Mouse (Mus musculus): ENCODE data around the gene Pidd1.
"Not testable (repeated sequence)": the region's sequence is repeated elsewhere in the genome, so short reads cannot be mapped to it uniquely, and the experiment has no call there.

Pidd1 gene

DNA sequence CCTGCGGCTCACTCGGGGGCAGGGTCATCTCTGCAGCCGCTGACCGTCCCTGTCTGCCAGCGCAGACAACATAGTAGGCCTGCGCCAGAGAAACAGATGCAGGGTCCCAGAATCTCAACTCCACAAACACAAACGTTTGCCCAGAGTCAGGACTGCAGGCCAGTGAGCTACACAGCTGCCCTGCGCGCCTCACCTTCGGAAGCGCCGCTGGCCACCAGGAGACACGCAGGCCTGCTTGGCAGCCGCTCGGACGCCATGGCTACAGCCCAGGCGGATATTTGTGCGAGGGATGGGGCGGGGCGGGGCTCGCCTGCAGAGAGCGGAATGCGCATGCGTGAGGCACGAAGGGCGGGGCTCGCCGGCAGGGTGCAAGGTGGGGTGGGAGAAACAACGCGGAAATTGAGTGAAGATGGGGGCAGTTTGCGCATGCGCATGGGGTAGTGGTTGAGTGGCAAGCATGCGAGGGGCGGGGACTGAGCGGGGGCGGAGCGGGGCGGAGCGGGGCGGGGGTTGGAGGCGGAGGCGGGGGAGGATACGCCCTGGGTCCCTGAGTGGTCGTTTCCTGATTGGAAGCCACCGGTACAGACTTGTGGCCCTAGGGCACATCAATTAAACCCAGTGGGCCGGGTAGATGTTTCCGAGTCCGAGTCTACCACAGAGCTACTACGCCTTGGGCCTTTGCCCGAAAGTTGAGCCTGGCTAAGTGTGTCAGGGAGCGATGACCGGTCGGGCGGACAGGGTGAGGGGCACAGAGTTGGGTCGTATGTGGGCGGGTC, 29.8 kb downstream of the Pidd1 start, which contains the start of gene Gatd1:
TSS of gene Gatd1 (minus strand) at position 328 of the 776 bp plus-strand sequence.
- DNase-seq (ENCODE audit: low spot score) = peak; percentile 100

DNA sequence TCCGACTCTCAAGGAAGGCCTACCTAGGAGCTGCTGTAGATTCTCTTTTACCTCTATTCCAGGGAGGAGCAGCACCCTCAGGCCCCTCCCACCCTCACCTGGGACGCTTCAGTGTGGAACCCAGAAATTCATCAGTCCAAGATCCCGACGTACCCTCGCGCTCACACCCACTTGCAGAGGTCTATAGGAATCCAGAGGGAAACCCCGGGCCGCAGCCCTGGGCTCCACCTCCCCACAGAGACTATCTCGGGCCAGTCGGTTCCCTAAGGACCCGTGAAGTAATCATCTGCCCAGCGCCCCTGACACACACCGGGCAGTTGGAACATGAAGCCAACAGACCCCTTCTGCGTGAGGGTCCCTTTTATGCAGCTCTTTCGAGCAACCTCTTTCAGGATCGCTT, 30.5 kb downstream of the Pidd1 start:
- no peak for DNase-seq (ENCODE audit: low spot score)

DNA sequence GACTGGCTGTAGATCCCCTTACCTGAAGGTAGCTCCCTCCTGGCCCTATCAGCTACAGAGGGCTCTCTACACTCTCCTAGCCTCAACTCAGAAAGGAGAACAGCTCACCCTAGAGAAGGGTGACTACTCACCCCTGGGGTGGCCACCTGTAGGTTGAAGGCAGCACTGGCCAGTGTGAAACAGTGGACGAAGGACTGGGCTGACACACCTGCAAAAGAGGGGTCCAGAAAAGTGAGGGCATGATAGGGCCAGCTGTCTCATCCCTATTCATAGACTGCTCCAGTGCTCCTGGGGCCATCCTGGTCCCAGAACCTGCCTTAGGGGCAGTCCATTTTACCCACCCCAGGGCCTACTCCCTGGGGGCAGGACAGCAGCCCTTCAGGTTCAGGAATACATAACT, 32.2 kb downstream of the Pidd1 start:
- DNase-seq (ENCODE audit: low spot score) = no peak

DNA sequence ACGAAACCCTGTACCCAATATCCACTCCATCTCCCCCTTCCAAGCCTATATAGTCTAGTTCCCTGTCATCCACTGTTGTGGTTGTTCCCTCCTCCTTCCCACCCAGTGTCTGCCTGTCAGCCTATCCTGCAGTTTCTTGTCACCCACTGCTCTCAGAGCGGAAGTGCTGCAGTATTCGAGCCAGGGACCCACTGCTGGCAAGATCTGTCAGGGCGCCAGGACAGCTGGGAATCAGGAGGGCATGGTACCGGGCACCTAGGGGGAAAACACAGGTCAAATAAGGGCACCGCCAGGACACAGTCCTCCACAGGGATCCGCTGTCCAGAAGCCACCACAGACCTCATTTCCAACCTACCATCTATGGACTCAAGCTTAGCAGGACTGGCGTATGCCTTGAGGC, 33.2 kb downstream of the Pidd1 start:
- DNase-seq (ENCODE audit: low spot score) = no peak

DNA sequence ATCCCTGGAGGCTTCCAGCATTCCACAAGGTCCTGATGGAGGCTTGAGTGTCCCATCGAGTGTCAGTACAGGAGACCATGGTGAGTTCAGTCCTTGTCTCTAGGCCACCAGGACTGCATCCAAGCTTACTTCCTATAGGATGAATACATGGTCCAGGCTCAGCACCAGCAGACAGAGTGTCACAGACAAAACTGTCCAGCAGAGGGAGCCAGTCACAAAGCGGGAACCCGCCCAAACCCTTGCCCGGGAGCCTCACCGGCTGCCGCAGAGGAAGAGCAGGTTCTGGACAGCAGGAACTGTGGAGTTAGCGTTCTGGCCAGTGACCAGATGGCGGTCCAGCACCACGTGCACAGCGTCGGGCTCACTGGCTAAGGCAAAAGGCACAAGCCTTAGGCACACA, 35.0 kb downstream of the Pidd1 start:
- peak; percentile 95 for DNase-seq (ENCODE audit: low spot score)

DNA sequence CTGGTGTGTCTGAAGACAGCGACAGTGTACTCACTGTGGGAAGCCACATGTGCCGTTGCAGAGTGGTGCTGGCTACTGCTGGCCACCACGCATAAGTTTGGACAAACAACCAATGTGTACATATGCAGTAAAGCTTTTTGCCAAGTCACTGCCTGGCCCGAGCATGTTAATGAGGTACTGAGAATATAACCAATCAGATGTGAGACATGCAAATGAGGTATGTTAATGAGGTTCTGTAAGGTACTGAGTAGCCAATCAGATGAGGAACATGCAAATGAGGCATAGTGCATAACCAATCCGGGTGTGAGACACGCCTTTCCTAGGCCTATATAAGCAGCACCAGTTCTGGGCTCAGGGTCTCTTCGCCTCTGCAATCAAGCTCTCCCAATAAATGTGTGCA, 36.2 kb downstream of the Pidd1 start:
- DNase-seq (ENCODE audit: low spot score) = not testable (repeated sequence)

DNA sequence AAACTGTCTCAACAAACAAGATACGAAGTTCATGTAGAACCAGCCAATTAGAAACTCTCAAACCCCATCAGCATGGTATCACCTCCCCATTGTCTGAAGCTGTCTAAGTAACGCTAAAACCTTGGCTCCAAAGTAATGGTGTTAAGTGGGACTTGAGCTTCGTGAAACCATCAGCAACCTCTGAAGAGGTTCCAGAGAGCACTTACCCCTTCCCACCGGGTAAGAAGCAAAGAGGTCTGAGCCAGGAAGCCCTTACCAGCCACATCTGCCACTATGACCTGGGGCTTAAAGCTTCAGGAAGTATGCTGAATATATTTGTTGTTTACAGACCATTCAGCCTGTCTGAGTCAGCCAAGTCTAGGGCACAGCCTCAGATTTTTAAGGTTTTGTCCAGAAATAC, 38.4 kb downstream of the Pidd1 start:
- DNase-seq (ENCODE audit: low spot score) = no peak

DNA sequence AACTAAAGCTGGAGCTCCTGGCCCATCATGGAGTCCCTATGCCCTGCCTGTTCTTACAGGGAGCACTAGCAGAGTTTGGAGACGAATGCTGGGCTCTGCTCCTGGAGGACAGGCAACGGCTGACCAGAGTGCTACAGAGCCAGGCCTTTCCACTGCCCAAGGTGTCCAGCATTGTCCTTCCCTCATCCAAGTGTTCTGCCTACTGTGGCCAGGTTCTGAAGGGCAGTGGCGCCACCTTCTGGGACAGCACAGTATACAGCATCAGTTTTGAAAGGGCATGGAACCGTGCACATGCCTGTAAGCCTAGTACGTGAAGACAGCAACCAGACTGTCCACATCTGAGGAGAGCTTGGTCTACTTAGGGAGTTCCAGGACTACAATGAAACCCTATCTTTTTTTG, 40.5 kb downstream of the Pidd1 start:
- DNase-seq (ENCODE audit: low spot score) = peak; percentile 78

DNA sequence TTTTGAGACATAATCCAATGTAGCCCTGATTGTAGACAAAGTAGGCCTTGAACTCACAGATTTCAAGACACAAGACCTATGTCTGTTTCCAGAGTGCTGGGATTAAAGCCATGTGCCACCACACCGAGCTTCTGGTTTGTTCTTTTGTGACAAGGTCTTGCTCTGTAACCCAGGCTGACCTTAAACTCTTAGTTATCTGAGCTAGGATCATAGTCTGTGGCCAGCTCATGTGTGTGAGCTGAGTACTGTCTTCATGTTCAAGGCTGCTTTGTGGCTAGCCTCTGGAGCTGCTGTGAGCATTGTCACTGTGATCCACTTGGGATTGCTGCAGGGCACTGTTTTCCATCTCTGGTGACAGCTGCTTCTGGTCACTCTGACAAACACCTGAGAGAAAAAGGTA, 48.5 kb downstream of the Pidd1 start:
- DNase-seq (ENCODE audit: low spot score) = no peak

DNA sequence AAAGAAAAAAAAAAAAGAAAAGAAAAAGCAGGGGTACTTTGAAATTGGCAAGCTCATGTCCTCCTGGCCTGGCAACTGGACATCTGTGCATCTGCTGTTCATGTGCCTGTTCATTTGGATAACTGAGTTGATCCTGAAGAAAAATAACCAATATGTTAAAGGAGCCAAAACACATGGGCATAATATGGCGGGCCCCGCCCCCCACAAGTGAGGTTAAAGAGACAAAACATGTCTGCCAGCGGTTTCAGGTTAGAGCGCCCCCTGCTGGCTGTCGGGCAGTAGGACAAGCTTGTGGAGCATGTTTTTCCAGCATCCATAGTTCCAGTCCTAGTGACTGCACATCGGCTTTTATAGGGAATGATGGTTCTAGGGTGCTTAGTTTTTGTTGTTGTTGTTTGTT, 49.1 kb downstream of the Pidd1 start:
- peak; percentile 79 for DNase-seq (ENCODE audit: low spot score)

DNA sequence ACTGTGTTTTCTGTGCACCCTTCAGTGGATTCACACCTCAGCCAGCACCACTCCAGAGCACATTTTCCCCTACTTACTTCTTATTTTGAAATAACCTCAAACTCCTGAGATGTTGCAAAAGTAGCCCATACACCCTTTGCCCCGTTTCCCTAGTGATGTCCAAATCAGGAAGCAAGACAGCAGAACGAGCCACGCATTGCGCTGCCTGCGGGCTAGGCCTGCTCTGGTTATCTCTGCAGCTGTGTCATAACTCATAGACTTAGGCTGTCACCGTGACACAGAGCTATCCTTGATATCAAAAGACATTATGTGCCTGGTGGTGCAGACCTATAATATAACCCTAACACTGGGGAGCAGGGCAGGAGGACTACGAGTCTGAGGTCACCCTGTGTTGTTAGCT, 49.7 kb downstream of the Pidd1 start:
- DNase-seq (ENCODE audit: low spot score) = no peak

DNA sequence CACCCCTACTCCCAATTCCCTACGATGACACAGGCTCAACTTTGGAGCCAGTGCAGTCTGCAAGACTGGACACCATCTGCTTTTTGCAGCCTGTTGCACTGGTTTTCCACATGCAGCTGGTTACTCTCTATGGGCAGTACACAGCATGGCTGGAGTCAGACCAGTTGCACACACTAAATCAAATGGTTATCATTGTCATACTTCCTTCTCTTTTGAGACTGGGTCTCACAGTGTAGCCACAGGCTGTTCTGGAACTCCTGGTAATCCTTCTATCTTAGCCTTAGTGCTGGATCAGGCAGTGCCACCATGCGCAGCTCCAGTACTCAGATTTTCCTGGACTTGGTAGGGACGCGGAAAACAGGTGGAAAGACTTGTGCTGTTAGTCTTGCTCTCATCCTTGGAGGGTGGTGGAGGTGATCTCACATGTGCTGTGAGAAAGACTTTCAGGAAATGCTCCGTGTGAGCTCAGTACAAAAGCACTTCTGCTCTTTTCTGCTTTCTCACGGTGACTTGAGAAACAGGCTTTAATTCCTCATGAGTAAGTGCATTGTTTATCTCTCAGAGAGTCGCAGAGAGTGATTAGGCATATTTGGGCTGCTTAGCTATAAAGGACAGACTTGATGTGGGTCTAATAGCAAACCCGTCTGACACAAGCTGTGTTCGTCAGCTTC, 51.1 kb downstream of the Pidd1 start:
- peak; percentile 10 for DNase-seq (ENCODE audit: low spot score)

DNA sequence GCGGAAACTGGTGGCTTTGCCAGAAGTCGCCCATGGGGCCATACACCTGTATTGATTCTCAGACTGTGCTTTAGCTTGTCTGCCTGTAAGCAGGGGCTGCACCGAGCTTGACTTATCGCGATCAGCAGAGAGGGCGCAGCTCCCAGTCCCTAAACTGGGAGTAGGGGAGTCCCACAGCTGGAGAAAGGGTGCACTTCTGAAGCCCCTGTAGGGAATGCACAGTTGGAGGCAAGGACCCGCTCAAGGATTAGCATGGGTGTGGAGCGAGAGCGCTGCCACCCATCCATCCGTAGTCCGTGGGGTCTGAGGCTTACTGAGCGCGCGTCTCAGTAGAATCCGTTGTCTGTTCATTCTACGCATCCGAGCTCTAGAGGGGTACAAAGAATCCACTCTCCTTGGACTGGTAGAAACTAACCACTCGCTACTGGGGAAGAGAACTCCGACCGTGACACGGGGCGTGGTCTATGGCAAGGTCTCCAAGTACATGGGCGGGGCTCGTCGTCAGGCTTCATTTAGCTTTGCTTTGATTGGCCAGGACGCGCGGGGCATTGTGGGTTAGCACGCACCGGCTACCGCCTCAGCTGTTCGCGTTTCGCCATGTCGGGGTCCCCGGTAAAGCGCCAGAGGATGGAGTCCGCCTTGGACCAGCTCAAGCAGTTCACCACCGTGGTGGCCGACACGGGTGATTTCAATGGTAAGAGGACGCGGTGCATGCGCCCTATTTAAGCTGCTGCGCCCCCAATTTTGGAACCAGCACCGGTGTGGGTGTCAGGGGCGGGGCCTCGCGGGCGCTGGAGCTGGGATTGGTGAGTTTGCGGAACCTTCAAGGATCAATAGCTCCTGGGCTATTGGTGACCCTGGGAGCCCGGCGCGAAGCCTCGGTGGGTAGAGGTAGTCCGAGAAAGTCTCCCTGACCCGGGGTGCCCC, 51.9 kb downstream of the Pidd1 start, which contains the start of gene Taldo1:
TSS of gene Taldo1 (plus strand) at position 575 of the 927 bp plus-strand sequence.
- DNase-seq (ENCODE audit: low spot score) = peak; percentile 98

DNA sequence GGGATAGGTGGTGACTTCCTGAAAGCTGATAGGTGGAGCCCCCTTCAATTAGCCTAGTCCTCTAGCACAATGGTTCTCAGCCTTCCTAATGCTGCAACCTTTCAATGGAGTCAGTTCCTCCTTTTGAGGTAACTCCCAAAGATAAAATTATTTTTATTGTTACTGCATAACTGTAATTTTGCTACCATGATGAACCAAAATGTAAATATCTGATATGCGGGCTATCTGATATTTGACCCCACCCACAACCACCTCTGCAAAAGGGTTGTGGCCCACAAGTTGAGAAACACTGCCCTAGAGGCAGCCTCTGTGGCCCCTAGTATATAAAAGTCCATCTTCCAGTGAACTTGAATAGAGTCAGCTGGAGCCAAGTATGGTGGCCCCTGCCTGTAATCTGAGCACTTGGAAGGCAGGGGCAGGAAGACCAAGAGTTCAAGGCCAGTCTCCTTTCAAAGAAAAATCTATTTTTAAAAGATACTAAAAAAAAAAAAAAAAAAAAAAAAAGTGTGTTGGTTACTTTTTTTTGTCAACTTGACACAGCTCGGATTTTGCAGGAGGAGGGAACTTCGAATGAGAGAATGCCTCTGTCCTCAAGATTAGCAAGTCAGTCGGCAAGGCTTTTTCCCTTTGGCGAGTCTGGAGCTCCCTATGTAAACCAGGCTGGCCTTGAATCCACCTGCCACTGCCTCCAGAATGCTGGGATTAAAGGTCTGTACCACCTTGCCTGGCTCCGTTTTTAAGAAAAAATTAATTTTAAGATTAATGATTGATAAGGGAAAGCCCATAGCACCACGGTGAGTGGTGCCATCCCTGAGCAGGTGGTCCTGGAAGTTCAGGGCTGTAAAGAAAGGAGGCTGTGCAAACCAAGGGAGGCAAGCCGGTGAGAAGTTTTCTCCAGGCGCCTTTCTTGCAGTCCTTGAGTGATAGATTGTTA, 53.2 kb downstream of the Pidd1 start:
- no peak for DNase-seq (ENCODE audit: low spot score)

DNA sequence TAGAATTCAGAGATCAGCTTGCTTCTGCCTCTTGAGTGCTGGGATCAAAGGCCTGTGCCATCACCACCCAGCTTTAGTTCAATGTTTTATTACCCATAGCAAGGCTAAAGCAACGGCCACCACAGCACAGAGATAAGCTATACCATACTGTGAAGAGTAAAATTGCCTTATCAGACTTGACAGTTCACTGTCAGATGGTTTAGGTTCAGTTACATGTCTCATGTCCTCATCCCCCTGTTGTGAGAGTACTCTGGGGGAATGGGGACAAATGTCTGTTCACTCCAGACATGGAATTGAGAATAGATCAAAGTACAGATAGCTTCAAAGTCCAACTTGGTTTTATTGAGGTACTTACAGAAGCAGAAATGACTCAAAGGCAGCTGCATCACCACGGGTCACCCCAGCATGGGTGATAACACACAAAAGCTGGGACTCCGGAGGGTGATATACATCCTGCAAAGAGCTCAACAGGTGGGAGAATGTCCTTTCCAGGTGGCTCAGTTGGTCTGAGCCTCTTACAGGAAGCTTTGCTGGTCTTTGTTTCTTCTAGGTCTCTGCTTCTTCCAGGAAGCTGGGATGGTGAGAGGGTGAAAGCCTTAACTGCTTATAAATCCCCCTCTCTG, 55.2 kb downstream of the Pidd1 start:
- no peak for DNase-seq (ENCODE audit: low spot score)
